Mouse (Mus musculus): ENCODE data around the gene Rpl31.

Rpl31 gene

DNA sequence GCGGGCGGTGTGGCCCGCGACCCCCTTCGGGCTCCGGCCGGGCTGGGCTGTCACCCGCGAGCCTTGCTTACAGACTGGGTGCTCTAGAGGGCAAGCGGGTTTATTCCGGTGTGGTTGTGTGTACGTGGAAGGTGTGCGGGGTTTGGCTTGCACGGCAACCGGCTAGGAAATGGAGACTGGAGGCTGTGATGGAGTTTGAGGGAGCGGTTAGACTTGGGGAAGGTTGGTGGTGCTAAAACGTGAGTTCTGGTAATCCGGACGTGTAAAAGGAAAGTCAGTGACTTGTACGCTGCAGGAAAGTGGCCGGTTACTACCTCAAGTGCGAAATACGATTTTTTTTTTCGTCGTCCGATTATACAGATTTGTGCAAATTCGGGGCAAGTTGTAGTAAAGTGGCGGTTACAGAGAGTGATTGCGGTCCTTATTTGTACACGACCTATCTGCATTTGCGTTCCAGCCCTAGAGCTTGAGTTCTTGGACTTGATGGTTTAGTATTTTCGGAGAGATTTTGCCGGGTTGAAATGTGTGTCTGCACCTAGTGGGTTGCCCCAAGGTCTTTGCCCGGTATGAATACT lies 712 bp downstream of the Rpl31 start:
- peak in 1 of 2 experiments; percentile 52 for DNase-seq

DNA sequence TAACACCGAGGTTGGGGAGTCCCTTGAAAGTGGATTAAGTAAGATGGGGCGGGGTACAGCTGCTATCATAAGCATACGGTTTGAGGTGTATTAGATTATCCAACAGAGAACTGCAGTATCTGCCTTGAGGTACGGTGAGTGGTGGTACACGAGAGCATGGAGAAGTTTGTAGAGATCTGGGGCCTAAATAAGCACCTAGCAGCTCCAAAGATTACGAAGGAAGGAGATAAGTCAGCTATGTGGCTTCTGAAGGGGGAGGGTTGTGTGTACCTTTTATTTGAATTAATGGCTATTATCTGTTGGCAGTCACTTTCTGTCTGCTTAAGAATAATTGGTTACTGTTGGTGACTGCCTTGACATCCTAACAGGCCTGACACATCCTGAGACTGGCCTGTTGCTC lies 2.8 kb downstream of the Rpl31 start:
- DNase-seq, result no peak

DNA sequence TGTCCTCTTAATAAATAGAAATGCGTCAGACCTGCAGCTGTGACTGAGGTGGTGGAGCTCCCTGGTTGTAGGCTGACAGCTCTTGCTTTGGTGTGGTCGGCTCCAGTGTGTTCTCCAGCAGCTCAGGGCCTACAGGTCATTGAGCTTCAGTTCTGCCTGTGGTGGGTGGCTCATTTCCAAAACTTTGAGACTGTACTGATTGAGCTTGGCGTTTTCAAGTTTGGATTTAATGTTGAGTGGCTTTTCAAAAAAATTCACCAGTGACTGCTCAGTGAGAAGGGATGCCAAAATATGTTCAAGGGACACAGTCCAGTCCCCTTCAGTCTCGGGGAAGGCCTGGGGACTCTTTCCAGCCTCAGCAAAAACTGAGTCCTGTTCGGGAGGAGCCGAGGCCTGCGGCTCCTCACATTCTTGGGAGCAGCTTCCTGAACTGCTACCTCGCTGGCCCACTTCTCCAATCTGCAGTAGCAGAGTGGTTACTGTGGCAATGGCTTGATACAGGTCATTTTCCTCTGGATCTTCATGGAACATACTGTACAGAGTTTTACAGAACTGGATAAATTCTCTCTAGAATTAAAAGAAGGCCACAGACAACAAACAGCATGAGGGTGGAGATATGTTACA lies 4.7 kb downstream of the Rpl31 start:
- no peak for DNase-seq

- no peak for DNase-seq
Observed at GRCm38 (mm10) chr1:39373378-39373777, 5.7 kb downstream of the Rpl31 start.

- DNase-seq, result no peak
Observed at GRCm38 (mm10) chr1:39374231-39374809, 6.7 kb downstream of the Rpl31 start.

DNA sequence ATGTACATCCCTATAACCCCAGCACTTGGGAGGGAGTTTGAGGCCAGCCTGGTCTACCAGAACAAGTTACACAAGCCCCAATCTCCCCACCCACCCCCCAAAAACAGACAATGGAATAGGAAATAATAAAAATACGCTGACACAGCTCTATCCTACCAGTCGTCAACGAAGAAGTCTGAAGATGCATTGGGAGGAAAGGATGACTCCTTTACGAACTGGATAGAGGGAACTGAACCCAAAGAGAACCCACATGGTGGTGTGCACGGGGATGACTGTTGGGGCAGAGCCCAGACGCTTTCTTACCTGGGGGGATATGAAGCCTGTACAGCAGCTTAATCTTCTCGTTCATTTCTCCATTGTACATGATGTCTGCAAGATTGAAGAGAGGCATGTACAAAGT lies 8.5 kb downstream of the Rpl31 start:
- no peak for DNase-seq

DNA sequence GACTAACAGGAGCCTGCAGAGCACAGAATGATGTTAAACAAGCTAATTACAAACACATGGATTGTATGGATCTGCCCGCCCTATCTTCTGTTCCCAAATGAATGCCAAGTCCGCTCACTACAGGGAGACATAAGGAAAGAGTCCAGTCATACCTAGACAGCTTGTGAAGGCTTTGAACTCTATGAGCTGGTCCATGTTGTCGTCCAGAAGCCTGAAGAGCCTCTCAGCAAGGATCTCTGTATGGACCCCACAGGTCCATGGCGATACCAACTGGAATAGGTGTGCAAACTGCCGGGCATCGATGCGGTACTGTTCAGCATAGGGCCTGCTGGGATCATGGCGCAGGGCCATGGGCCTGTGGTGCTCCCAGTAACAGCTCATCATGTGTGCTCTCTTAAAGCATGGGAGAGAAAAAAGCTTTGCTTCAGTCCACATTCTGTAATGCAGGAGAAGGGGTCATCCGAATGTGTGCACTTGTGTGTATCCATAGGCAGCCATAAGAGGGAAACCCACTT lies 9.1 kb downstream of the Rpl31 start:
- DNase-seq, result peak; percentile 76 to 88

GRCm38 (mm10) chr1:39378540-39378939 lies 10.9 kb downstream of the Rpl31 start:
- no peak for DNase-seq

DNA sequence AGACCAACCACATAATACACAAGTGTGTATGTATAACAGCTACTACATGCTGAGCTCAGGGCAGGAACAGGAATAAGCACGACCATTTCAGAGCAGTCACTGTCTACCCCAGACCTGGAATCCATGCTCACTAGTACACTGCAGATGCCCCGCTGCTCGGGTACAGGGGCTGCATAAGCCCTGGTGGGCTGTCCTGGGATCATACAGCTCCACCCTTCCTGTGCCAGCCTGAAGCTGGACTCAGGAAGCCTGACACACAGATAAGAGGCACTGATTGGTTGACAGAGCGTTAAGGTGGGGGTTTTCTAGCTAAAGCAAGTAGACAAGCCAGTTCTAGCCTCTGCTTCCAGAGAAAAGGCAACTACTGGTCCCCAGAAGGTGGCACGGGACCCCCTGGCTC lies 11.4 kb downstream of the Rpl31 start:
- DNase-seq, result no peak

DNA sequence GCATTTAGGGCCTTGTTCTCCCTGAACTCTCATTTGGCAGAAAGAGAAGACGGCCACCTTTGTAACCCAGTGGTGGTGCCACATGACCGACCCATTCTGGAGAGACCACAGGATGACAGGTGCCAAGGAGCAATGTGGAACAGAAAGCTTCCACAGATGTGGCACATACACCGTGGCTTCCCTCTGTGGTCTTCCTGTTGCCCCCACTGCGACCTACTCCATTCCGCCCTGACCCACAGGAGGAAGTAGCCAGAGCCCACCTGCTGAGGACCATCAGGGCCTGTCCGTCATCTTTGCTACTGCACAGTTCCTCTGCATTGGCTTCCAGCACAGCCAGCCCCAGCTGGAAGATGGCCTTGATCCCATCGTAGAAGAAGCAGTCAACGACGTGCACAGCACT lies 13.4 kb downstream of the Rpl31 start:
- no peak for DNase-seq

- no peak for DNase-seq
Observed at GRCm38 (mm10) chr1:39384914-39385313, 17.3 kb downstream of the Rpl31 start.

DNA sequence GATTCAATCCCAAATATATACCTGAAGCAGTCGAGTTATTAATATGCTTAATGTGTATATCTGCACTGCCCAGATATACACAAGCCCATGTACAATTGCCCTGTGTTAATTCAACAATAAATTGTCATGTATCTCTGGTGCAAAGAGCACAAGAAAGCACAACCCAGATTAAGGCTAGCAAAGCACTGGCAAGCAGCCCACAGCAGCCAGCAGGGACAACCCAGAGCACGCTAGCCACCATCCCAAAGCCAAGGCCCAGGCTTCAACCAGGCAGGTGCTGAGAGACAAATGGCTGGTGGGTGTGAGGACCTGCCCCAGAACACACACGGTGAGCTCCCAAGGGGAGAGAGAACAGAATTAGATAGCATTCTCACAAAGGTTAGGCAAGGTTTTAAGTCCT lies 18.8 kb downstream of the Rpl31 start:
- peak; percentile 69 to 70 for DNase-seq

- peak; percentile 61 to 70 for DNase-seq
Observed at GRCm38 (mm10) chr1:39387497-39387896, 19.9 kb downstream of the Rpl31 start.

DNA sequence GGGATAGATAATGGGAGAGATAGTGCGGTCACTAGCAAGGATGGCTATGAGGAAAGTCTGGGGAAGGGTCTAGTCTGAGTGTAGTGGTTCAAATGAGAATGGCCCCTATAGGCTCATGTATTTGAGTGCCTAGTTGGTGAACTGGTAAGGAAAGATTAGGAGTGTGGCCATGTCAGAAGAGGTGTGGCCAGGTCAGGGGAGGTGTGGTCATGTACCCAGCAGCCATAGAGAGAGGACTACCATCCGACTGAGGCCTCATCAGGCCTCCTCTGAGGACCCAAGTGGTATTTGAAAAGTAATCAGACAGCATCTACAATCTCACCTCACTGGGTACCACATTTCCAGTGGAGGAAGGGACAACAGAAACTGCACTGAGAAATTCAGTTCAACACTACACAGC lies 20.5 kb downstream of the Rpl31 start:
- DNase-seq, result no peak

GRCm38 (mm10) chr1:39389338-39389737 lies 21.7 kb downstream of the Rpl31 start:
- DNase-seq, result no peak

DNA sequence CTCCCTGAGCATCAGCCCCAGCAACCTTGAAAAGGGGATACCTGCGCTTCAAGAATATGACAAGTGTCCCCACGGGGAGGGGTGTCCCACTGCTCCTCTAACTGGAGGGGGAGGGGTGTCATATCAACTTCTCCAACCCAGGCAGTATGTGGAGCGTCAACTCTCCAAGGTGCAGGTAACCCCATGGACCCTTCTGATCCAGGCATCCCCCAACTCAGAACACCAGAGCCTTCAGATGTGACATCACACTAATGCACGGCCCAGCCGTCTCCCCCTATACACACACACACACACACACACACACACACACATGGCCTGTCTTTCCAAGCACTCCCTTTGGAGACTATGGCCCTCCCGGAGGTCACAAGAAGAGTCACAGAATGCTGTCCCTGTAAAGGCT lies 24.0 kb downstream of the Rpl31 start:
- no peak for DNase-seq

DNA sequence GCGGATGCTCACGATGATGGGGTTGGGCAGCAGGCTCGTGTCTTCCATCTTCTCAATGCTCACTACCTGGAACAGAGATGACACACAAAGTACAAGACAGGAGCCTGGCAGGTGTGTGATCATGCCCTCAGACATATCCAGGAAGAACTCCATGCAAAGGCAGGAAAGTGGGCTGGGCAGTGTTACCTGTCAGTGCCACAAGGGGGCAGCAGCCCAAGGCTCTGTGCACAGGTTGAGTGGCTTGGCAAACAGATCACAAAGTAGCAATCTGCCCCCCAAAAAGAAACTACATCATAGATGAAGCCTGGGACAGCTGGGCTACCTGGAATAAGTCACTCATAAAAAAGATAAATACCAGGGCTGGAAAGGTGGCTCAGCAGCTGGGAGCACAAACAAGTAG lies 24.5 kb downstream of the Rpl31 start:
- DNase-seq, result peak; percentile 90 to 93

GRCm38 (mm10) chr1:39393217-39393867 lies 25.7 kb downstream of the Rpl31 start:
- no peak for DNase-seq

- no peak for DNase-seq
Observed at GRCm38 (mm10) chr1:39394096-39394495, 26.5 kb downstream of the Rpl31 start.

GRCm38 (mm10) chr1:39394650-39395049 lies 27.0 kb downstream of the Rpl31 start:
- DNase-seq, result no peak

GRCm38 (mm10) chr1:39396347-39396746 lies 28.7 kb downstream of the Rpl31 start:
- DNase-seq, result no peak

- no peak for DNase-seq
Observed at GRCm38 (mm10) chr1:39398284-39398683, 30.6 kb downstream of the Rpl31 start.

DNA sequence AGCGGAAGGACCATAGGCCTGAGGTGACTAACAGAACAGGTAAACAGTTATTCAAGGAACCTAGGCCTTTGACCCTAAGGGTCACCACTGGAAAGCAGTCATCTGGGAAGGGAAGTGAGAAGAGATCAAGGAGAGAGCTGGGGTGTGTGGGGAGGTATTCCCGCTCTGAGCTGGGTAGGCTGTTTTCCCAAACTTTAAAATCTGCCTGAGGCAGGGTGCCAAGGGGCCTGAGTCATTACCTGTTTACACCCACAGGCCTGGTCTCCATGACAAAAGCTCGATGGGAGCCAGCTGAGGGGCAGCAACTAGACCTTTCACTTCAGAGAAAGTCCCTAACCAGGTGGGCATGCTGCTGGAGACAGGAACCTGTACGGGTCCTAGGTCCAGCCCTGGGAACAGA lies 31.6 kb downstream of the Rpl31 start:
- no peak for DNase-seq

DNA sequence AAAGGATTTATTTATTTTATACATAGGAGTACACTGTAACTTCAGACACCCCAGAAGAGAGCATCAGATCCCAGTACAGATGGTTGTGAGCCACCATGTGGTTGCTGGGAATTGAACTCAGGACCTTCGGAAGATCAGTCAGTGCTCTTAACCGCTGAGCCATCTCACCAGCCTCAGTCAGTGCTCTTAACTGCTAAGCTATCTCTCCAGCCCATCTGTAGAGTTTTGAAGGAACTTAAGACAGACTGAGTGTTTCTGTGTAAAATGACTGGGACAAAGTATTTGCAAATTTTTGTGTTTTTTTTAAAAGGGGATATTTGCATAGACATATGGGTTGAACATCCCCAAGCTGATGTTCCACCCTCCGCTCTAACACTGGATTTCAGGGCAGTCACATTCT lies 32.5 kb downstream of the Rpl31 start:
- DNase-seq, result no peak

All from cerebellum, postnatal 10 days (tissue).